Mouse (Mus musculus) midbrain, embryonic 15.5 days (tissue): ENCODE data around the gene Wwp2. TPM values are rescaled to one million over a fixed set of nuclear protein-coding genes. Genes with fewer than 3 reads are reported as not detected.

ENCODE experiments used
- ATAC-seq: fragments of 200-750 bp; cut with Nextera tagmentation; replicated peaks from 2 replicates; pipeline ENCODE4 v1.8.0; 2017; ENCODE audit warnings: moderate TSS enrichment
- H3K27ac ChIP-seq: fragments of 300-500 bp; sonication (generic); 2 replicates; pipeline ENCODE4 v1.5.1; 2015; ENCODE audit warnings: mild to moderate bottlenecking, inconsistent platforms
- H3K27me3 ChIP-seq: fragments of 300-500 bp; sonication (generic); replicated peaks from 2 replicates; pipeline ENCODE4 v1.6.1; 2015; ENCODE audit warnings: inconsistent platforms
- H3K36me3 ChIP-seq: fragments of 300-500 bp; sonication (generic); replicated peaks from 2 replicates; pipeline ENCODE4 v1.6.1; 2015; ENCODE audit warnings: inconsistent platforms
- H3K4me1 ChIP-seq: fragments of 300-500 bp; sonication (generic); 2 replicates; pipeline ENCODE4 v1.6.1; 2015; ENCODE audit warnings: inconsistent platforms
- H3K4me2 ChIP-seq: fragments of 300-500 bp; sonication (generic); 2 replicates; pipeline ENCODE4 v1.6.1; 2015; ENCODE audit warnings: inconsistent platforms, mild to moderate bottlenecking, moderate library complexity
- H3K4me3 ChIP-seq: fragments of 300-500 bp; sonication (generic); 2 replicates; pipeline ENCODE4 v1.5.1; 2015; ENCODE audit warnings: mild to moderate bottlenecking, inconsistent platforms
- H3K9ac ChIP-seq: fragments of 300-500 bp; sonication (generic); 2 replicates; pipeline ENCODE4 v1.6.1; 2015; ENCODE audit warnings: mild to moderate bottlenecking, inconsistent platforms
- H3K9me3 ChIP-seq: fragments of 300-500 bp; sonication (generic); 2 replicates; pipeline ENCODE4 v1.6.1; 2016; ENCODE audit warnings: inconsistent platforms
- WGBS: fragments of 180-500 bp; shearing (Covaris S2); methylation state at CpG from one replicate; pipeline ENCODE4 v1.1.7; 2015; ENCODE audit warnings: mixed read lengths; 5-methylcytosine and 5-hydroxymethylcytosine counted together
- polyA plus RNA-seq: library from polyadenylated mRNA; unstranded; fragments of >200 nt; fragmentation: Nextera tagmentation; extraction: Ambion mirVana; gene quantifications from 2 replicates; pipeline ENCODE4 v1.2.1, GENCODE M21; 2015

Gene Wwp2
- 43.0 and 44.3 TPM in 2 replicates for polyA plus RNA-seq

GRCm38 (mm10) chr8:107435962-107436831 is at the start of gene Wwp2:
Gene Wwp2, plus strand, starts transcription at chr8:107436365.
- Histone ChIP-seq H3K36me3 (no peaks in the 10 kb centered on the region), H3K9ac (peak within 1 kb of the TSS; percentile 68), H3K27me3 (no peaks in the 10 kb centered on the region), H3K9me3 (no peaks in the 10 kb centered on the region), H3K4me2 (peak within 1 kb of the TSS; percentile 80), H3K27ac (peak within 1 kb of the TSS; percentile 79), H3K4me1 (peaks cover 18% of the 10 kb centered on the region), H3K4me3 (peak within 1 kb of the TSS; percentile 77)
- WGBS, result under 1% methylated on average over 52 of the region's 81 CpGs
- peak; percentile 91 for ATAC-seq

- H3K4me2 ChIP-seq, result no peak overlapping the region
- no peaks in the 10 kb centered on the region for H3K9me3 ChIP-seq
- no peaks in the 10 kb centered on the region for H3K36me3 ChIP-seq
- H3K27me3 ChIP-seq, result no peaks in the 10 kb centered on the region
- H3K27ac ChIP-seq, result no peak overlapping the region
- ATAC-seq, result no peak
- H3K4me3 ChIP-seq, result no peak overlapping the region
- WGBS, result 32% methylated on average over 3 of the region's 3 CpGs
- H3K4me1 ChIP-seq, result no peaks in the 10 kb centered on the region
- no peak overlapping the region for H3K9ac ChIP-seq
These were observed 49.5 kb upstream of the Wwp2 start for GRCm38 (mm10) chr8:107386642-107387041.

GRCm38 (mm10) chr8:107387861-107388260 is 48.3 kb upstream of the Wwp2 start:
- H3K27me3 ChIP-seq, result no peaks in the 10 kb centered on the region
- no peaks in the 10 kb centered on the region for H3K4me1 ChIP-seq
- no peak overlapping the region for H3K4me2 ChIP-seq
- H3K4me3 ChIP-seq, result no peak overlapping the region
- H3K36me3 ChIP-seq, result no peaks in the 10 kb centered on the region
- ATAC-seq, result no peak
- no peak overlapping the region for H3K27ac ChIP-seq
- H3K9me3 ChIP-seq, result no peaks in the 10 kb centered on the region
- H3K9ac ChIP-seq, result no peak overlapping the region
- WGBS, result 63% methylated on average over 5 of the region's 5 CpGs

- Histone ChIP-seq H3K9ac (no peak overlapping the region), H3K9me3 (no peaks in the 10 kb centered on the region), H3K36me3 (no peaks in the 10 kb centered on the region), H3K27ac (no peak overlapping the region), H3K4me3 (no peak overlapping the region), H3K27me3 (no peaks in the 10 kb centered on the region), H3K4me1 (no peaks in the 10 kb centered on the region), H3K4me2 (no peak overlapping the region)
- 65% methylated on average over 8 of the region's 8 CpGs for WGBS
- ATAC-seq, result no peak; the same call in 1 of the 2 replicates
These were observed 46.6 kb upstream of the Wwp2 start for GRCm38 (mm10) chr8:107389557-107389956.

GRCm38 (mm10) chr8:107390476-107391135 is 45.6 kb upstream of the Wwp2 start:
- no peaks in the 10 kb centered on the region for H3K27me3 ChIP-seq
- WGBS, result 91% methylated on average over 16 of the region's 16 CpGs
- no peak for ATAC-seq
- no peaks in the 10 kb centered on the region for H3K36me3 ChIP-seq
- H3K4me2 ChIP-seq, result no peak overlapping the region
- no peaks in the 10 kb centered on the region for H3K9me3 ChIP-seq
- H3K4me3 ChIP-seq, result no peak overlapping the region
- no peaks in the 10 kb centered on the region for H3K4me1 ChIP-seq
- H3K9ac ChIP-seq, result no peak overlapping the region
- H3K27ac ChIP-seq, result no peak overlapping the region

- WGBS, result 79% methylated on average over 4 of the region's 4 CpGs
- Histone ChIP-seq H3K4me3 (no peak overlapping the region), H3K9ac (no peak overlapping the region), H3K27me3 (no peaks in the 10 kb centered on the region), H3K36me3 (no peaks in the 10 kb centered on the region), H3K27ac (no peak overlapping the region), H3K4me1 (no peaks in the 10 kb centered on the region), H3K9me3 (no peaks in the 10 kb centered on the region), H3K4me2 (no peak overlapping the region)
- ATAC-seq, result no peak
These were observed 45.0 kb upstream of the Wwp2 start for GRCm38 (mm10) chr8:107391136-107391516.

GRCm38 (mm10) chr8:107395397-107395796 is 40.8 kb upstream of the Wwp2 start:
- H3K4me3 ChIP-seq, result no peak overlapping the region
- no peak overlapping the region for H3K4me2 ChIP-seq
- no peak for ATAC-seq
- H3K9ac ChIP-seq, result no peak overlapping the region
- no peak overlapping the region for H3K27ac ChIP-seq
- no peaks in the 10 kb centered on the region for H3K27me3 ChIP-seq
- H3K36me3 ChIP-seq, result no peaks in the 10 kb centered on the region
- H3K9me3 ChIP-seq, result no peaks in the 10 kb centered on the region
- no peaks in the 10 kb centered on the region for H3K4me1 ChIP-seq

- Histone ChIP-seq H3K27ac (no peak overlapping the region), H3K4me3 (no peak overlapping the region), H3K9ac (no peak overlapping the region), H3K36me3 (no peaks in the 10 kb centered on the region), H3K9me3 (no peaks in the 10 kb centered on the region), H3K4me2 (no peak overlapping the region), H3K4me1 (no peaks in the 10 kb centered on the region), H3K27me3 (no peaks in the 10 kb centered on the region)
- no peak for ATAC-seq
- 93% methylated on average over 10 of the region's 10 CpGs for WGBS
These were observed 40.0 kb upstream of the Wwp2 start for GRCm38 (mm10) chr8:107396106-107396670.

- no peak overlapping the region for H3K4me3 ChIP-seq
- H3K4me2 ChIP-seq, result no peak overlapping the region
- 56% methylated on average over 12 of the region's 12 CpGs for WGBS
- no peak overlapping the region for H3K27ac ChIP-seq
- peaks cover 4% of the 10 kb centered on the region for H3K4me1 ChIP-seq
- no peak for ATAC-seq
- no peaks in the 10 kb centered on the region for H3K36me3 ChIP-seq
- H3K9me3 ChIP-seq, result no peaks in the 10 kb centered on the region
- H3K27me3 ChIP-seq, result no peaks in the 10 kb centered on the region
- no peak overlapping the region for H3K9ac ChIP-seq
These were observed 38.5 kb upstream of the Wwp2 start for GRCm38 (mm10) chr8:107397665-107398064.

GRCm38 (mm10) chr8:107399495-107399894 is 36.7 kb upstream of the Wwp2 start:
- no peak overlapping the region for H3K27ac ChIP-seq

GRCm38 (mm10) chr8:107401866-107402265 is 34.3 kb upstream of the Wwp2 start:
- no peaks in the 10 kb centered on the region for H3K9me3 ChIP-seq
- H3K4me1 ChIP-seq, result peaks cover 14% of the 10 kb centered on the region
- H3K9ac ChIP-seq, result no peak overlapping the region
- no peak overlapping the region for H3K4me2 ChIP-seq
- H3K27me3 ChIP-seq, result no peaks in the 10 kb centered on the region
- WGBS, result 87% methylated on average over 5 of the region's 5 CpGs
- H3K4me3 ChIP-seq, result no peak overlapping the region
- no peak overlapping the region for H3K27ac ChIP-seq
- no peaks in the 10 kb centered on the region for H3K36me3 ChIP-seq
- ATAC-seq, result no peak

More at GRCm38 (mm10) chr8:107399495-107399894, 36.7 kb upstream of the Wwp2 start:
- Histone ChIP-seq H3K27me3 (no peaks in the 10 kb centered on the region), H3K9ac (no peak overlapping the region), H3K9me3 (no peaks in the 10 kb centered on the region), H3K4me3 (no peak overlapping the region), H3K4me1 (peaks cover 14% of the 10 kb centered on the region), H3K4me2 (no peak overlapping the region), H3K36me3 (no peaks in the 10 kb centered on the region)
- WGBS, result 42% methylated on average over 9 of the region's 9 CpGs
- no peak for ATAC-seq

- H3K4me1 ChIP-seq, result peaks cover 14% of the 10 kb centered on the region
- no peaks in the 10 kb centered on the region for H3K36me3 ChIP-seq
- peak; percentile 97 for ATAC-seq
- H3K9me3 ChIP-seq, result no peaks in the 10 kb centered on the region
- 10% methylated on average over 22 of the region's 22 CpGs for WGBS
- peak within 1 kb of the TSS; percentile 32 for H3K4me3 ChIP-seq
- no peaks in the 10 kb centered on the region for H3K27me3 ChIP-seq
- H3K27ac ChIP-seq, result no peak within 1 kb of the TSS
- H3K9ac ChIP-seq, result no peak within 1 kb of the TSS
- H3K4me2 ChIP-seq, result peak within 1 kb of the TSS; percentile 51
These were observed 33.0 kb upstream of the Wwp2 start, which contains the start of gene Nqo1 for GRCm38 (mm10) chr8:107403038-107403781. Gene Nqo1, minus strand, starts transcription at chr8:107403206.
